Mouse (Mus musculus): Measurements from ENCODE around the gene Slc1a5.

The Slc1a5 gene

DNA sequence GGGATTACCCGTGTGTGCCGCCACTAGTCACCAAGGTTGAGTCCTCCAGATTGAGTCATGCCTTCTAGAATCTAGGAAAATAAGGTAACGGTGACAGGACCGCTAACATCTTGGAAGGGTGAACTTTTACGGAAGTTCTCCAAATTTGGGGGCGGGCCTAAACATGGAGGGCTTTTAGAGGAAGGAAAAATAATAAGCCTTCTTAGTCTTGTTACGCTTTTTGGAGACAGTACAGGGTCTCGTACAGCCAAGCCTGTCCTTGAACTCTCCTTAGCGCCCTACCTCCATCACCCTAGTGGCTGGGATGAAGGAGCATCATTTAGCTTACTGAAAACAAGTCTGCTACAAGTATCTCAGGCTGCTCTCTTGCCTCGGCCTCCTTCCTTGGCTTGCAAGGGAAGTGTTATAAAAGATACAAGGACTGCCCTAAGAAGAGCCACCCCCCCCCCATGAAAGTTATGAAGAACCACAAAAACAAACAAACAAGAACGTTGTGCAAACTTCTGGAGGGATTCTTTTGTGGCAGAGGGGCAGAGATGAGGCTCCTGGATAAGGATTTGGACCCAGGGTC is 1.5 kb downstream of the Slc1a5 start:
- DNase-seq (ENCODE audit: low spot score in 2 of 2): peak; percentile 25 to 40

- peak; percentile 65 to 82 for DNase-seq (ENCODE audit: low spot score in 2 of 2)
Observed at GRCm38 (mm10) chr7:16783224-16783688, 2.1 kb downstream of the Slc1a5 start.

DNA sequence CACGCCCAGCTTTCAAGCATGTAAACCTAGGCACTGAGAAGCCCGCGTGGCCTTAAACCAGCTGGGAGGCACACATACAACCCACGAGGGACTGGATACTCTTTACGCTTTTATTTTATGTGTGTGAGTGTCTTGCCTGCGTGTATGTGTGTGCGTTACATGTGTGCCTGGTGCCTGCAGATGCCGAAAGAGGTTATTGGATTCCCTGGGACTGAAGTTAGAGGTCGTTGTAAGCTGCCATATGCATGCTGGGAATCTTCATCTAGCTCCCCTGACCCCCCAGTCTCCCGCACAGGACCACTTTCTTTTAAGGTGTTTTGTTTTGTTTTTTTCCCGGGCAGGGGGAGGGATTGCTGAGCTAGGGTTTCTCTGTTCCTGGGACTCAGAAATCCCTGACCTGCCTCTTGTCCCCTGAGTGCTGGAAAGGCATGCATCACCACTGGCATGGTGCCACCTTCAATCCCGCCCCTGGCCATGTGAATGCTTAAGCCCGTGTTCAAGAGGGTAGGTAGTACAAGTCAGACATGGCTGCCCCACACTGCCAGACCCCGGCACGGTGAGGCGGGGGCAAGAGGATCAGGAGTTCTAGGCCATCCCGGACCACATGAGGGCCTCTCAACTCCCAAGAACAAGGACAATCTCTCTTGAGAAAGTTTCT is 2.7 kb downstream of the Slc1a5 start:
- DNase-seq (ENCODE audit: low spot score in 2 of 2): peak; percentile 28 to 51

GRCm38 (mm10) chr7:16784498-16784976 is 3.4 kb downstream of the Slc1a5 start:
- peak; percentile 60 to 61 for DNase-seq (ENCODE audit: low spot score in 2 of 2)

- DNase-seq (ENCODE audit: low spot score in 2 of 2): no peak
Observed at GRCm38 (mm10) chr7:16785541-16786083, 4.5 kb downstream of the Slc1a5 start.

- no peak for DNase-seq (ENCODE audit: low spot score in 2 of 2)
Observed at GRCm38 (mm10) chr7:16792316-16792715, 11.2 kb downstream of the Slc1a5 start.

DNA sequence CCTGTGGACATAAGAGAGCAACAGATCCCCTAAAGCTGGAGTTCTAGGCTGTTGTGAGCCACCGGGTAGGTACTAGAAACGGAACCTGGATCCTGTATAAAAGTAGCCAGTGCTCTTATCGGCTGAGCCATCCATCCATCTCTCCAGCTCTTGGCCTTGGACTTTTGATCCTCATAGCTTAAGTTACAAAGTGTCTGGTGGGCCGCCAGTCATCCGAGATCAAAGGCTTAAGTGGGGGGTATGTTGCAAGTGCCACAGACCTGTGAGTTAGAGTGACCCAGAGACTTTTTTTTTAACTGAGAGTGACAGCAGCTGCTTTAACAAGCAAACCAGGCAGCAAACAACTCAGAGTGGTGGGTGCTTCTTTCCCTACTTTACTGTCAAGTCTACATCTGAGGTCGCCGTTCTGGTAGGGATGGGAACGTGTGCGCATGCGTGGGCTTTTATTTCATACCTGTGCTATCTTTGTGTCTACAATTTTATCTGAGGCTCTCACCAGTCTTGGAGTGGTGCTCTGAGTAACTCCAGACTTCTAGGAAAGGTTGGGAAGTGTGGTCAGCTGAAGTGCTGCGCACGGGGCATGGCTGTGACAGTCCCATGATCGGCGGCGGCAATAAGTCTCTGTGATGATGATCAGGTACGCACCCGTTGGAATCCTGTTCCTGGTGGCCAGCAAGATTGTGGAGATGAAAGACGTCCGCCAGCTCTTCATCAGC is 12.0 kb downstream of the Slc1a5 start:
- DNase-seq (ENCODE audit: low spot score in 2 of 2): no peak

- DNase-seq (ENCODE audit: low spot score in 2 of 2): no peak
Observed at GRCm38 (mm10) chr7:16794886-16795285, 13.7 kb downstream of the Slc1a5 start.

DNA sequence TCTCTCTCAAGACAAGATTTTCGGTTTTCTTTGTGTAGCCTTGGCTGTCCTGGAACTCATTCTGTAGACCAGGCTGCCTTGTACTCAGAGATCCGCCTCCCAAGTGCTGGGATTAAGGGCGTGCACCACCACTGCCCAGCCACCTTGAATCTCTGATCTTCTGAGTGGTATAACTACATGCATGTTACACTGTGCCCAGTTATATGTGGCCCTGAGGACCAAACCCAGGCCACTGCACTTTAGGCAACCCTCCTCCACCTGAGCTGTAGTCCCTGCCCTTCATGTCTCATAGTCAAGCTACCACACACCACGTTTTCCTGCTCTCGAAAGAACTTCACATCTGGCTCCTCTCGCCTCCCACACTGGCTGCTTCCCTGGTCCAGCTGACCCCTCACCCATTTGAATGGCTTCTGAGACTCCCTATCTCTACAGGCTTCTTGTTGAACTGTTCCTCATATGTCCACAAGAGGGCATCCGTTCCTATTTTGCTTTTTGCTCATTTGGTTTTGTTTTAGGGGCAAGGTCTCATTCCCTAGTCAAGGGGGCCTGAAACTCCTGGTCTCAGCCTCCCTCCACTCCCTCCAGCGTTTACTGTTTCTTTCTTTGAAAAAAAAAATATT is 23.4 kb downstream of the Slc1a5 start:
- DNase-seq (ENCODE audit: low spot score in 2 of 2): no peak

- no peak for DNase-seq (ENCODE audit: low spot score in 2 of 2)
Observed at GRCm38 (mm10) chr7:16807936-16808335, 26.8 kb downstream of the Slc1a5 start.

DNA sequence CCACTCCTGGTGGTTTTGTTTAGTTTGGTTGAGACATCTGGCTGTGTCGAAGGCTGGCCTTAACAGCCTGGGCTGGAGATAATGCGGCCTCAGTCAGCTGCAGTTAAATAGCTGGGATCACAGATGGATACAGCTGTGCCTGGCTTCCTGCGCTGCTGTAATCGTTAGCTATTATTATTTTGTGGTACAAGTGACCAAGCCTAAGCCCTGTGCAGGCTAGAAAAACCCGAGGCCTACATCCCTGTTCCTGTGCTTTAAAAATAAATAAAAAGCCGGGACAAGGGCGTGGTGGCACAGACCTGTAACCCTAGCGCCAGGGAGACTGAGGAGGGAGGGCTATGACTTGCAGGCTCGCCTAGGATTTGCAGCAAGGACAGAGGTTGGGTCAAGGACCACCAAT is 27.5 kb downstream of the Slc1a5 start:
- DNase-seq (ENCODE audit: low spot score in 2 of 2): no peak

DNA sequence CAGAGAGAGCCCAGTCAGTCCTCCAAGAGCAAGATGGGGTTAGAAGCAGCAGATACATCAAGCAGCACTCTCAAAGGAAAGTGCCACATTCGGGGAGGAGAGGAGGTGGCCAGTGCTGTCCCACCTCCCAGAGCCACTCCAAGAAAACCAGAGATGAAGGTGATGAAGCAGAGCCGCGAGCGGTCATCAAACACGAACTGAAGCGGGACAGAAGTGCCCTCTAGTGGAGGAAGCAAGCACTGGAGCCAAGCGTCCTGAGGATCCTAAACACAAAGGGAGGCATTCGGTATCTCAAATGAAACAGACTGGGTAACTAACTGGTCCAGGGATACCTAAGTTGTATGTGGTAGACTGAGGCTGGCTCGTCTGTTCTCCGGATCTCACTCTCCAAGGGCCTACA is 28.6 kb downstream of the Slc1a5 start:
- peak in 1 of 2 experiments; percentile 37 for DNase-seq (ENCODE audit: low spot score in 2 of 2)

GRCm38 (mm10) chr7:16810399-16810919 is 29.3 kb downstream of the Slc1a5 start:
- DNase-seq (ENCODE audit: low spot score in 2 of 2): no peak

GRCm38 (mm10) chr7:16810920-16811648 is 29.9 kb downstream of the Slc1a5 start:
- DNase-seq (ENCODE audit: low spot score in 2 of 2): no peak

DNA sequence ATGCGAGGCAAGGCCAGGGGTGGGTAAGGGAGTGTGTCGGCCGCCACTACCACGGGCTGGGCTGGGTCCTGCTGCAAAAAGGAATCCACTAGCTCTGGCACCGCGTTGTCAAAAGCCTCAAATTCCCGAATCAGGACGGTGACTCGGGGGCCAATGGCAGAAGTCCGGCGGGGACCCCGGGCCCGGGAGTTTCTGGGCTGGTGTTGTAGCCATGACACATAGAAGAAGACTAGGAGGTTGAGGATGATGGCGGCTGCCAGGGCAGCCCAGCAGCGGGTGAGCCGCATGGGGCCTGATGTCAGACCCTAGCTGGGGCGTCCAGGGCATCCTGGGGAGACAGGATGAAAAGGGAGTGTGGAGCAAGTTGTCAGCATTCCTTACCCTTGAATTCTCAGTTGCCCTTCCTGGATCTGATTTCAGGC is 30.5 kb downstream of the Slc1a5 start:
- no peak for DNase-seq (ENCODE audit: low spot score in 2 of 2)

- DNase-seq (ENCODE audit: low spot score in 2 of 2): no peak
Observed at GRCm38 (mm10) chr7:16812505-16812904, 31.4 kb downstream of the Slc1a5 start.

DNA sequence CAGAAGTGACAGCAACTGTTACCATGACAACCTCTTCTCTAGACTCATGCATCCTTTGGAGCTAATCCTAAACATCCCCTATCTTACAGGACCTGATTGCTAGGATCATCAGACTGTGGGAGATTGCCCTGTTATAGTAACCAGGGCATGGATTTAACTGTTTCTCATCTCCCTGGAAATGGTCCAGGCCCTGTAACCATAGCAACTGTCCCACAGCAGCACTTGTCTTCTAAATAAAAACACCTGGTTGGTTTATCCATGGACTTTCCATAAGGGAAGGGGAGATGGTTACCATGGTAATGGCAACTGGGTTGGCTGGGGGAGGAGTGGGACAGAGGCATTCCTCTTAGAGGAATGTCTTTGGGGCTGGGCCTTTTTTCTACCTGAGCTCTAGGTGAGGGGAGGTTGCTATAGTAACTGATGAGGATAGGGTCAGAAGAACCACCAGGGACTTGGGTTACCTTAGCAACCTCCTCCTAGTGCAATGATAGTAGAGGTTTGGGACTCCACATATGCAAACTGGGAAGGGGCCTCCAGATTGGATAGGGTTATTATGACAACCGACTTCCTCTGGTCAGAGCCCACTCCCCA is 34.3 kb downstream of the Slc1a5 start, which contains the start of gene Strn4:
Gene Strn4, plus strand, starts transcription at position 539 of the 591 bp plus-strand sequence.
- DNase-seq (ENCODE audit: low spot score in 2 of 2): no peak

- DNase-seq (ENCODE audit: low spot score in 2 of 2): peak; percentile 75 to 83
Observed at GRCm38 (mm10) chr7:16816078-16816474, 34.9 kb downstream of the Slc1a5 start.

DNA sequence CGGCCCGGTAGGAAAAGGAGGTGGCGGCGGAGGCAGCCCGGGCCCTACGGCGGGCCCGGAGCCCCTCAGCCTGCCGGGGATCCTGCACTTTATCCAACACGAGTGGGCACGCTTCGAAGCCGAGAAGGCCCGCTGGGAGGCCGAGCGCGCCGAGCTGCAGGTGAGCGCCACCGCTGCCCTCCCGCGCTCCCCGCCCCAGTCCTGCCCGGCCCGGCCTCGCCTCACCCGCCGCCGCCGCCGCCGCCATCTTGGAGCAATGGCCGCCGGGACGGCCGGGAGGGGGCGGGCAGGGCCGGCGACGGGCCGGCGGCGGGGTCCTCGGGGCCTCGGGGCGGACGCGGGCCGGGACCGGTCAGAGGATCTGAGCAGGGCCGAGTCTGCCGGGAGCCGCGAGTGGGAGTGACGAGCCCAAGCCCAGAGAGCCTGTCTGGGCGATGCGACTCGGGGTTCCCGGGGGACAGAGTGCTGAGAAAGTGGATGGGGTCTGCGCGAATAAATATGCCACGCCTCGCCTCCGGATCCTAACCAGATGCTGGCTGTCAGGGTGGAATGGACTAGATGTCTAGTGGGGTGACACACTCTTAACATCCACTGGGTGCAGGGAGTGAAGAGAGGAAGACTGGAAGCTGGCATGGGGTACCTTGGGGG is 35.5 kb downstream of the Slc1a5 start, which contains the start of gene Fkrp:
Gene Fkrp, minus strand, starts transcription at position 258 of the 648 bp plus-strand sequence.
- DNase-seq (ENCODE audit: low spot score in 2 of 2): peak; percentile 46 to 48

DNA sequence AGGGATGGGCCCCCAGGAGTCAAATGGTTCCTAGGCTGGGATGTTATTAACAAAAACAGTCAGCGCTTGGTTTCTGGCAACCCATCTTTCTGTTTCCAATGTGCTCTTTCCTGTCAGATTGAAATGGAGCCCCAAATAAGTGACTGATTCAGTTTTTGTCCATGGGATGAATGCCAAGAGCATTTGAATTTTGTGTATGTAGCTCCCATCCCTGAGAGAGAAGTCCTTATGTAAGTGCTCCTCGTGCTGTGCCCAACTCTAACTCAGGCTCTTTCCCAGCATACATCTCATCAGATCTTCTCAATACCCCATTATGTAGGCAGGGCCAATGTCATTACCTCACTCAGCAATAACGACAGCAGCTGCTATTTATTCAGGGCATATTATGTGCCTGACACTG is 36.6 kb downstream of the Slc1a5 start:
- no peak for DNase-seq (ENCODE audit: low spot score in 2 of 2)

Measured in spleen, postnatal 36 days (tissue).